Mouse (Mus musculus): ENCODE data around the gene Dock4.

The Dock4 gene

GRCm38 (mm10) chr12:40884976-40885375 lies 439.2 kb downstream of the Dock4 start:
- DNase-seq (ENCODE audit: low spot score in 2 of 2), result no peak

GRCm38 (mm10) chr12:40885377-40885776 lies 439.6 kb downstream of the Dock4 start:
- DNase-seq (ENCODE audit: low spot score in 2 of 2), result no peak

GRCm38 (mm10) chr12:40887496-40887895 lies 441.7 kb downstream of the Dock4 start:
- DNase-seq (ENCODE audit: low spot score in 2 of 2), result no peak

- no peak for DNase-seq (ENCODE audit: low spot score in 2 of 2)
Measured at GRCm38 (mm10) chr12:40888261-40888791, 442.6 kb downstream of the Dock4 start.

GRCm38 (mm10) chr12:40888829-40889228 lies 443.1 kb downstream of the Dock4 start:
- DNase-seq (ENCODE audit: low spot score in 2 of 2), result no peak

- DNase-seq (ENCODE audit: low spot score in 2 of 2), result no peak
Measured at GRCm38 (mm10) chr12:40889534-40889933, 443.8 kb downstream of the Dock4 start.

GRCm38 (mm10) chr12:40891168-40891567 lies 445.4 kb downstream of the Dock4 start:
- DNase-seq (ENCODE audit: low spot score in 2 of 2), result no peak

- DNase-seq (ENCODE audit: low spot score in 2 of 2), result no peak
Measured at GRCm38 (mm10) chr12:40893741-40894140, 448.0 kb downstream of the Dock4 start.

GRCm38 (mm10) chr12:40894695-40895094 lies 448.9 kb downstream of the Dock4 start:
- DNase-seq (ENCODE audit: low spot score in 2 of 2), result no peak
